Mouse (Mus musculus) heart, embryonic 15.5 days (tissue): ENCODE data around the gene Gm43951. TPM values are rescaled to one million over a fixed set of nuclear protein-coding genes. Genes with fewer than 3 reads are reported as not detected.
A peak's percentile ranks its signal among the peaks of the same experiment; 100 is the strongest.
"Not testable (repeated sequence)": the region's sequence is repeated elsewhere in the genome, so short reads cannot be mapped to it uniquely, and the experiment has no call there.

Source experiments
- ATAC-seq: fragments of 200-750 bp; cut with Nextera tagmentation; replicated peaks from 2 replicates; pipeline ENCODE4 v1.8.0; 2017; ENCODE audit warnings: low read depth, moderate TSS enrichment; ENCODE audit not compliant: insufficient number of reproducible peaks, insufficient read depth, low FRiP score
- H3K27ac ChIP-seq: fragments of 300-500 bp; sonication (generic); 2 replicates; pipeline ENCODE4 v1.5.1; 2015; ENCODE audit warnings: mild to moderate bottlenecking, inconsistent platforms
- H3K27me3 ChIP-seq: fragments of 300-500 bp; sonication (generic); 2 replicates; pipeline ENCODE4 v1.6.1; 2015; ENCODE audit warnings: inconsistent platforms
- H3K36me3 ChIP-seq: fragments of 300-500 bp; sonication (generic); 2 replicates; pipeline ENCODE4 v1.6.1; 2015; ENCODE audit warnings: mild to moderate bottlenecking, inconsistent platforms
- H3K4me1 ChIP-seq: fragments of 300-500 bp; sonication (generic); replicated peaks from 2 replicates; pipeline ENCODE4 v1.6.1; 2015; ENCODE audit warnings: inconsistent platforms
- H3K4me2 ChIP-seq: fragments of 300-500 bp; sonication (generic); 2 replicates; pipeline ENCODE4 v1.6.1; 2015; ENCODE audit warnings: inconsistent platforms, mild to moderate bottlenecking, moderate library complexity
- H3K4me3 ChIP-seq: fragments of 300-500 bp; sonication (generic); 2 replicates; pipeline ENCODE4 v1.5.1; 2015; ENCODE audit warnings: mild to moderate bottlenecking, inconsistent platforms
- H3K9ac ChIP-seq: fragments of 300-500 bp; sonication (generic); 2 replicates; pipeline ENCODE4 v1.6.1; 2015; ENCODE audit warnings: mild to moderate bottlenecking, inconsistent platforms
- H3K9me3 ChIP-seq: fragments of 300-500 bp; sonication (generic); replicated peaks from 2 replicates; pipeline ENCODE4 v1.6.1; 2016; ENCODE audit warnings: inconsistent platforms
- WGBS: fragments of 180-500 bp; shearing (Covaris S2); methylation state at CpG from one replicate; pipeline ENCODE4 v1.1.7; 2015; ENCODE audit warnings: mixed read lengths; 5-methylcytosine and 5-hydroxymethylcytosine counted together
- polyA plus RNA-seq: library from polyadenylated mRNA; unstranded; fragments of >200 nt; fragmentation: Nextera tagmentation; extraction: Ambion mirVana; gene quantifications from 2 replicates; pipeline ENCODE4 v1.2.1, GENCODE M21; 2015

The Gm43951 gene
- polyA plus RNA-seq, 1 experiment from 2014 or later: 0.09 TPM

- no peaks in the 10 kb centered on the region for H3K9me3 ChIP-seq
- no peaks in the 10 kb centered on the region for H3K27me3 ChIP-seq
- ATAC-seq: no peak
- no peak overlapping the region for H3K9ac ChIP-seq
- no peak overlapping the region for H3K4me2 ChIP-seq
- peaks cover 8% of the 10 kb centered on the region for H3K36me3 ChIP-seq
- 85% methylated on average over 1 of the region's 1 CpGs for WGBS
- H3K4me1 ChIP-seq: peaks cover 19% of the 10 kb centered on the region
- no peak overlapping the region for H3K27ac ChIP-seq
- no peak overlapping the region for H3K4me3 ChIP-seq
Measured at GRCm38 (mm10) chr11:72203440-72203839, 3.2 kb downstream of the Gm43951 start.

- Histone ChIP-seq H3K27ac (peak overlapping the region; percentile 50; the same call in 1 of the 2 replicates), H3K9me3 (no peaks in the 10 kb centered on the region), H3K9ac (no peak overlapping the region), H3K36me3 (peaks cover 17% of the 10 kb centered on the region), H3K4me3 (no peak overlapping the region), H3K4me2 (no peak overlapping the region), H3K27me3 (no peaks in the 10 kb centered on the region), H3K4me1 (no peaks in the 10 kb centered on the region)
- 74% methylated on average over 8 of the region's 8 CpGs for WGBS
- no peak for ATAC-seq
Measured at GRCm38 (mm10) chr11:72196506-72196905, 10.1 kb downstream of the Gm43951 start.

- no peaks in the 10 kb centered on the region for H3K9me3 ChIP-seq
- H3K27ac ChIP-seq: no peak overlapping the region
- no peaks in the 10 kb centered on the region for H3K27me3 ChIP-seq
- H3K36me3 ChIP-seq: peaks cover 34% of the 10 kb centered on the region
- H3K4me3 ChIP-seq: no peak overlapping the region
- ATAC-seq: no peak
- H3K4me2 ChIP-seq: no peak overlapping the region
- H3K4me1 ChIP-seq: no peaks in the 10 kb centered on the region
- 89% methylated on average over 2 of the region's 2 CpGs for WGBS
- H3K9ac ChIP-seq: no peak overlapping the region
Measured at GRCm38 (mm10) chr11:72194259-72194658, 12.4 kb downstream of the Gm43951 start.

- Histone ChIP-seq H3K9ac (no peak overlapping the region), H3K9me3 (no peaks in the 10 kb centered on the region), H3K36me3 (peaks cover 33% of the 10 kb centered on the region), H3K27me3 (no peaks in the 10 kb centered on the region), H3K27ac (no peak overlapping the region), H3K4me2 (no peak overlapping the region), H3K4me1 (no peaks in the 10 kb centered on the region), H3K4me3 (no peak overlapping the region)
- ATAC-seq: no peak
- 93% methylated on average over 1 of the region's 1 CpGs for WGBS
Measured at GRCm38 (mm10) chr11:72190857-72191256, 15.8 kb downstream of the Gm43951 start.

- no peak overlapping the region for H3K4me2 ChIP-seq
- H3K36me3 ChIP-seq: peaks cover 11% of the 10 kb centered on the region
- no peak overlapping the region for H3K9ac ChIP-seq
- no peak overlapping the region for H3K27ac ChIP-seq
- no peaks in the 10 kb centered on the region for H3K27me3 ChIP-seq
- no peak overlapping the region for H3K4me3 ChIP-seq
- no peaks in the 10 kb centered on the region for H3K4me1 ChIP-seq
- ATAC-seq: no peak
- 72% methylated on average over 4 of the region's 4 CpGs for WGBS
- no peaks in the 10 kb centered on the region for H3K9me3 ChIP-seq
Measured at GRCm38 (mm10) chr11:72184252-72184651, 22.4 kb downstream of the Gm43951 start.

- no peaks in the 10 kb centered on the region for H3K4me1 ChIP-seq
- H3K36me3 ChIP-seq: peaks cover 23% of the 10 kb centered on the region; the same call in 1 of the 2 replicates
- WGBS: 88% methylated on average over 4 of the region's 4 CpGs
- H3K4me3 ChIP-seq: no peak overlapping the region
- H3K27me3 ChIP-seq: no peaks in the 10 kb centered on the region
- no peak for ATAC-seq
- no peak overlapping the region for H3K9ac ChIP-seq
- H3K4me2 ChIP-seq: no peak overlapping the region
- H3K9me3 ChIP-seq: no peaks in the 10 kb centered on the region
- no peak overlapping the region for H3K27ac ChIP-seq
Measured at GRCm38 (mm10) chr11:72181136-72181535, 25.5 kb downstream of the Gm43951 start.

- Histone ChIP-seq H3K4me2 (no peak overlapping the region), H3K36me3 (peaks cover 28% of the 10 kb centered on the region), H3K9me3 (no peaks in the 10 kb centered on the region), H3K9ac (no peak overlapping the region), H3K4me3 (no peak overlapping the region), H3K27ac (no peak overlapping the region), H3K27me3 (no peaks in the 10 kb centered on the region), H3K4me1 (no peaks in the 10 kb centered on the region)
- WGBS: 85% methylated on average over 5 of the region's 5 CpGs
- no peak for ATAC-seq
Measured at GRCm38 (mm10) chr11:72180556-72180955, 26.1 kb downstream of the Gm43951 start.

GRCm38 (mm10) chr11:72176553-72176952 lies 30.1 kb downstream of the Gm43951 start:
- H3K9ac ChIP-seq: no peak overlapping the region
- no peak overlapping the region for H3K4me3 ChIP-seq
- H3K27me3 ChIP-seq: no peaks in the 10 kb centered on the region
- no peak overlapping the region for H3K4me2 ChIP-seq
- ATAC-seq: no peak
- H3K27ac ChIP-seq: no peak overlapping the region
- H3K4me1 ChIP-seq: no peaks in the 10 kb centered on the region
- H3K36me3 ChIP-seq: peaks cover 39% of the 10 kb centered on the region
- WGBS: 76% methylated on average over 3 of the region's 3 CpGs
- H3K9me3 ChIP-seq: no peaks in the 10 kb centered on the region

GRCm38 (mm10) chr11:72175966-72176365 lies 30.7 kb downstream of the Gm43951 start:
- 90% methylated on average over 5 of the region's 5 CpGs for WGBS
- no peaks in the 10 kb centered on the region for H3K4me1 ChIP-seq
- peaks cover 39% of the 10 kb centered on the region for H3K36me3 ChIP-seq
- no peak overlapping the region for H3K9ac ChIP-seq
- H3K4me3 ChIP-seq: no peak overlapping the region
- no peak overlapping the region for H3K27ac ChIP-seq
- no peaks in the 10 kb centered on the region for H3K9me3 ChIP-seq
- no peak for ATAC-seq
- no peaks in the 10 kb centered on the region for H3K27me3 ChIP-seq
- no peak overlapping the region for H3K4me2 ChIP-seq

- no peak overlapping the region for H3K9ac ChIP-seq
- H3K4me2 ChIP-seq: no peak overlapping the region
- no peak overlapping the region for H3K27ac ChIP-seq
- no peak for ATAC-seq
- no peaks in the 10 kb centered on the region for H3K27me3 ChIP-seq
- H3K4me1 ChIP-seq: no peaks in the 10 kb centered on the region
- H3K4me3 ChIP-seq: no peak overlapping the region
- 87% methylated on average over 6 of the region's 6 CpGs for WGBS
- H3K36me3 ChIP-seq: peaks cover 44% of the 10 kb centered on the region
- no peaks in the 10 kb centered on the region for H3K9me3 ChIP-seq
Measured at GRCm38 (mm10) chr11:72174721-72175120, 31.9 kb downstream of the Gm43951 start.

- ATAC-seq: no peak
- H3K4me1 ChIP-seq: no peaks in the 10 kb centered on the region
- peaks cover 38% of the 10 kb centered on the region for H3K36me3 ChIP-seq
- H3K9ac ChIP-seq: no peak overlapping the region
- no peak overlapping the region for H3K27ac ChIP-seq
- 81% methylated on average over 5 of the region's 5 CpGs for WGBS
- H3K27me3 ChIP-seq: no peaks in the 10 kb centered on the region
- no peaks in the 10 kb centered on the region for H3K9me3 ChIP-seq
- H3K4me3 ChIP-seq: no peak overlapping the region
- H3K4me2 ChIP-seq: no peak overlapping the region
Measured at GRCm38 (mm10) chr11:72173506-72173905, 33.1 kb downstream of the Gm43951 start.

GRCm38 (mm10) chr11:72171906-72172305 lies 34.7 kb downstream of the Gm43951 start:
- H3K4me1 ChIP-seq, H3K27me3 ChIP-seq, H3K4me3 ChIP-seq, H3K27ac ChIP-seq, ATAC-seq, H3K9me3 ChIP-seq, H3K4me2 ChIP-seq, H3K9ac ChIP-seq: not testable (repeated sequence)
- H3K36me3 ChIP-seq: peaks cover 25% of the 10 kb centered on the region
- WGBS: 87% methylated on average over 4 of the region's 4 CpGs
